Mouse (Mus musculus) liver, embryonic 14.5 days (tissue): ENCODE data around the gene Asb8.

Experiments
- CTCF ChIP-seq: IDR thresholded peaks from 2 replicates; pipeline ENCODE4 v1.5.1; 2016; ENCODE audit warnings: antibody characterized with exemption, low read depth, control low read depth
- EP300 ChIP-seq: IDR thresholded peaks from 2 replicates; pipeline ENCODE4 v1.6.1; 2016; ENCODE audit warnings: antibody characterized with exemption, low read depth

DNA sequence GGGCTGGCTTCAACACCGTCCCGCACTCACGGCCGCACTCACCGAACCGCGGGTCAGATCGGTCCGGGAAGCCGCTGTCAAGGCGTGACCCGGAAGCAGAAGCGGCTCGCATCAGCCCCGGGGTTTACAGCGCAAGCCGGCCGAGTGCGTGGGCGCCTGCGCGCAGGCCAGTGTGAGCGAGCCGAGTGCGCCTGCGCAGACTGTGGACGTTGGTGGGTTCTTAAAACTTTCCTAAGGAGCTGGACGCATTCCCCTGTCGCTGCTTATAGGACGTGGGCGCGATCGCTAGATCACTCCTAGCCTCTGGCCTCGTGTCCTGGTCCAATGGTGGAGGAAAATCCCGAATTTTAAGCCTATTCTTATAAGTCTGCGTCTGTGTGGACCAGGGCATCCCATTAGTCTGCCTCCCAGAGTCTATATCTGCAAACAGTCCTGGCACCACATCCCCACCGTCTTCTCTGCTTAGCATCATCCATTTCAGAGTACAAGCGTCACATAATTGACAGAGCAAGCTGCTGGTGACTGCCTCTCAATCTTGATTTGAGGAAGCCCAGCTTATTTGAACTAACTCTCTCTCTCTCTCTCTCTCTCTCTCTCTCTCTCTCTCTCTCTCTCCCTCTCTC lies 19.8 kb downstream of the Asb8 start:
- TF ChIP-seq CTCF (no peak), EP300 (no peak)
